Mouse (Mus musculus) liver, embryonic 14.5 days (tissue): ENCODE results near the gene Sypl2.

Experiments
- CTCF ChIP-seq: IDR thresholded peaks from 2 replicates; pipeline ENCODE4 v1.5.1; 2016; ENCODE audit warnings: antibody characterized with exemption, low read depth, control low read depth
- EP300 ChIP-seq: IDR thresholded peaks from 2 replicates; pipeline ENCODE4 v1.6.1; 2016; ENCODE audit warnings: antibody characterized with exemption, low read depth

DNA sequence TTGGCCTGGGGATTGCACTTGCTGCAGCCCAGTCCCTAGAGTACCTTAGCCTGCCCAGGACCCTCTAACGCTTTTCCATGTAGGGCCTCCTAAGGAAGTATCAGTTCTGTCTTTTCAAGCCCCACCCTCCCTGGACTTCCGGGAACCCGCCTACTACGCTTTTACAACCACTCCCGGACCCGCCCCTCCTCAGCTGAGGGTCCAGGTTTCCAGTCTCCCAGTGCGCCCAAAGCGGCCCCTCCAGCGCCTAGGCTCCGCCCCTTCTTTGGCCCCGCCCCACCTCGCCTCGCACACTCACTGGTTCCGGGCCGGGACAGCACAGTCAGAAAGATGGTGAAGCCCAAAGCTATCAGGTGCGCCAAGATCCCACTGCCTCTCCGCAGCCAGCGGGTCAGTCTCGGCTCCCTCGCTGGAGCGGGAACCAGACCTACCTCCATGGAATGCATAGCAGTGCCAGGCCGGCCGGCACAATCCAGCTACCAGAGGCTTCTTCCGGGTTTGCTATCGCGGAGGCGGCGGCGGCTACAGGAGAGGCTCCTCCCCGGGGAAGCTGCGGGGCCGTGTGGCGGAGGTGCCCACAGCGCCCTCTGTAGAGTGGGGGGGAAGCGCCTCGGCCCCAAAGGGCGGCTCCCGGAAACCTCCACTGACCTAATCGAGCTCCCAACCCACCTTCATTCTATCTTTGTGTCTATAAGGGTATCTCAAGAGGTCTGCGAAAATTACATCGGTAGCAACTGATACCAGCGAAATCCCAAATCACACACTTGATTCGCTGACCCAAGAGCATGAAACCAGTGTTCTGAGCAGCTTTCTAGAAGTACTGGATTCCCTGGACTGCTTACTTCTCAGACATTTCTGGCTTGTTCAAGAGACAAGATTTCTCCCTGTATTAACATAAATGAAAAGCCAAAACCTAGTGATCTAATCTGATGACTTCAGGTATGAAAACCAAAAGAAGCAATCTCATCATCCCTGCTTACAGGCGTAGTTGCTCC, 25.8 kb downstream of the Sypl2 start, which contains the start of gene Cyb561d1:
- TF ChIP-seq EP300 (no peak), CTCF (peak; percentile 88)
